Mouse (Mus musculus): ENCODE measurements at regions not wholly inside any gene's neighbourhood (a gene's known extent, or its start where the extent isn't known, plus 50 kb on each side); places are given as distances from the start of the nearest gene placed in this dataset.

- H3K36me3 ChIP-seq (ENCODE audit: control insufficient read depth, insufficient read depth, low read length) = no peaks in the 10 kb centered on the region
- H3K4me3 ChIP-seq (ENCODE audit: low read depth, low read length) = no peak overlapping the region
- no peak overlapping the region for H3K9ac ChIP-seq (ENCODE audit: low read depth, low read length)
- WGBS = 78% methylated on average over 10 of the region's 10 CpGs
- no peaks in the 10 kb centered on the region for H3K4me1 ChIP-seq (ENCODE audit: control insufficient read depth, insufficient read depth, low read length)
- ATAC-seq (ENCODE audit: low read depth) (no peak), DNase-seq (ENCODE audit: low spot score) (no peak)
- no peak overlapping the region for H3K27ac ChIP-seq (replicated peaks; ENCODE audit: low read depth, low read length)
- H3K9me3 ChIP-seq (ENCODE audit: control insufficient read depth, low read length) = peaks cover 7% of the 10 kb centered on the region; the same call in 1 of the 2 replicates
- H3K27me3 ChIP-seq (replicated peaks; ENCODE audit: control insufficient read depth, insufficient read depth, low read length) = no peaks in the 10 kb centered on the region
- H3K4me2 ChIP-seq (ENCODE audit: low read depth, low read length) = no peak overlapping the region
These were observed 132.3 kb upstream of the Hes1 start for GRCm38 (mm10) chr16:29931746-29932351.

GRCm38 (mm10) chr16:29934649-29935048, 129.5 kb upstream of the Hes1 start:
- Histone ChIP-seq H3K27me3 (replicated peaks; ENCODE audit: control insufficient read depth, insufficient read depth, low read length) (no peaks in the 10 kb centered on the region), H3K36me3 (ENCODE audit: control insufficient read depth, insufficient read depth, low read length) (no peaks in the 10 kb centered on the region), H3K9ac (ENCODE audit: low read depth, low read length) (no peak overlapping the region), H3K27ac (replicated peaks; ENCODE audit: low read depth, low read length) (no peak overlapping the region), H3K4me1 (ENCODE audit: control insufficient read depth, insufficient read depth, low read length) (no peaks in the 10 kb centered on the region), H3K4me3 (ENCODE audit: low read depth, low read length) (no peak overlapping the region), H3K4me2 (ENCODE audit: low read depth, low read length) (no peak overlapping the region), H3K9me3 (ENCODE audit: control insufficient read depth, low read length) (no peaks in the 10 kb centered on the region)
- ATAC-seq (ENCODE audit: low read depth) (no peak), DNase-seq (ENCODE audit: low spot score) (no peak)
- WGBS = 68% methylated on average over 1 of the region's 1 CpGs

- WGBS = 94% methylated on average over 9 of the region's 9 CpGs
These were observed 125.5 kb upstream of the Hes1 start for GRCm38 (mm10) chr16:29938700-29939099.

DNA sequence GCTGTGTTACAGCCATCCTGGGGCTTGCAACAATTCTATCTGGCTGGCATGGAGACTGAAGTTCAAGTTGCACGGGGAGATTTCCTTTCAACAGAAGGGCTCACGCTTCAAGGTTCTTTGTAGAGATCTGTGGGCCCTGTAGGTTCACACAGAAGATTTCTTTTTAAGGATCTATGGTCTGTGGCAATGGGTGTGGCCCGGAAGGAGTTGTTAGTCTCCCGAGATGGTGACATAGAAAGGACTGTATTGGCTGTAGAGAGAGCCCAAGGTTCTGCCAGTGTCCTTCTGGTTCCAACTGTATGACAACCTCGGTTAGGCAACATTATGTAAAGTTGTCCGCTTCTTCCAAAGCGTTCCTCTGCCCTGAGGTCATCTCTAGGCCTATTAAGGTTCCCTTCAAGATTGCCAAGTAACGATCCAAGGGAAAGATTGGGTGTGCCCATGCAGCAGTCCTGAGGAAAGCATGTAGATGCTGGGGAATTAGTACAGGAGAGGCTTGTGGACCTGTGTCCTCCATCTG, 124.8 kb upstream of the Hes1 start:
- no peak overlapping the region for H3K4me2 ChIP-seq (ENCODE audit: low read depth, low read length)
- no peak for ATAC-seq (ENCODE audit: low read depth)
- WGBS = 86% methylated on average over 8 of the region's 8 CpGs
- H3K9ac ChIP-seq (ENCODE audit: low read depth, low read length) = no peak overlapping the region
- no peak overlapping the region for H3K27ac ChIP-seq (replicated peaks; ENCODE audit: low read depth, low read length)
- H3K36me3 ChIP-seq (ENCODE audit: control insufficient read depth, insufficient read depth, low read length) = no peaks in the 10 kb centered on the region
- H3K4me3 ChIP-seq (ENCODE audit: low read depth, low read length) = no peak overlapping the region
- no peaks in the 10 kb centered on the region for H3K27me3 ChIP-seq (replicated peaks; ENCODE audit: control insufficient read depth, insufficient read depth, low read length)
- no peaks in the 10 kb centered on the region for H3K9me3 ChIP-seq (ENCODE audit: control insufficient read depth, low read length)
- no peak for DNase-seq (ENCODE audit: low spot score)
- H3K4me1 ChIP-seq (ENCODE audit: control insufficient read depth, insufficient read depth, low read length) = peaks cover 14% of the 10 kb centered on the region

More at GRCm38 (mm10) chr16:29938700-29939099, 125.5 kb upstream of the Hes1 start:
- no peaks in the 10 kb centered on the region for H3K9me3 ChIP-seq (ENCODE audit: control insufficient read depth, low read length)
- peaks cover 14% of the 10 kb centered on the region for H3K4me1 ChIP-seq (ENCODE audit: control insufficient read depth, insufficient read depth, low read length)
- DNase-seq (ENCODE audit: low spot score) (no peak), ATAC-seq (ENCODE audit: low read depth) (no peak)
- H3K4me3 ChIP-seq (ENCODE audit: low read depth, low read length) = no peak overlapping the region
- H3K27me3 ChIP-seq (replicated peaks; ENCODE audit: control insufficient read depth, insufficient read depth, low read length) = no peaks in the 10 kb centered on the region
- H3K36me3 ChIP-seq (ENCODE audit: control insufficient read depth, insufficient read depth, low read length) = no peaks in the 10 kb centered on the region
- no peak overlapping the region for H3K4me2 ChIP-seq (ENCODE audit: low read depth, low read length)
- H3K9ac ChIP-seq (ENCODE audit: low read depth, low read length) = no peak overlapping the region
- H3K27ac ChIP-seq (replicated peaks; ENCODE audit: low read depth, low read length) = no peak overlapping the region

GRCm38 (mm10) chr16:29939869-29940707, 124.1 kb upstream of the Hes1 start:
- Histone ChIP-seq H3K36me3 (ENCODE audit: control insufficient read depth, insufficient read depth, low read length) (no peaks in the 10 kb centered on the region), H3K4me3 (ENCODE audit: low read depth, low read length) (no peak overlapping the region), H3K9me3 (ENCODE audit: control insufficient read depth, low read length) (no peaks in the 10 kb centered on the region), H3K4me2 (ENCODE audit: low read depth, low read length) (no peak overlapping the region), H3K27ac (replicated peaks; ENCODE audit: low read depth, low read length) (no peak overlapping the region), H3K4me1 (ENCODE audit: control insufficient read depth, insufficient read depth, low read length) (peaks cover 21% of the 10 kb centered on the region), H3K9ac (ENCODE audit: low read depth, low read length) (no peak overlapping the region), H3K27me3 (replicated peaks; ENCODE audit: control insufficient read depth, insufficient read depth, low read length) (no peaks in the 10 kb centered on the region)
- ATAC-seq (ENCODE audit: low read depth) (peak; percentile 31; the same call in 1 of the 2 replicates), DNase-seq (ENCODE audit: low spot score) (peak; percentile 77)
- WGBS = 37% methylated on average over 12 of the region's 12 CpGs

DNA sequence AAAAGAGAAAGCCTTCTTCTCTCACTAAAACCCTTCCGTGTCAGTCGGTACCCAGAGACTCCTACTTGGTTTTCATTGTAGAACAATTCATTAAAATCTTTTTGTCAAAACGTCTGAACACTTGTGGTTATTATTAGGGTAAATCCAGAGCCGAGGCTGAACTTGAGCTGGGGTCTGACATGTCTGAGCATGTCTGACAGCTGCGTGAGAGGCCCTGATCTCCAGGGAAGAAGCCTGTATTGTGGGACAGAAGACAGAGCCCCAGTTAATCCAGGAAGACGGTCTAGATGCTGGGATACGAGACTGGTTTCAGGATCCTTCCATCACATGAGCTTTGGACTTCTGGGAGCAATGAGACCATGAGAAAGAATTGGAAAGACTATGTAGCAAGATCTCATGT, 122.1 kb upstream of the Hes1 start:
- 51% methylated on average over 7 of the region's 7 CpGs for WGBS
- DNase-seq (ENCODE audit: low spot score) (peak; percentile 75), ATAC-seq (ENCODE audit: low read depth) (no peak)
- no peak overlapping the region for H3K4me2 ChIP-seq (ENCODE audit: low read depth, low read length)
- H3K27me3 ChIP-seq (replicated peaks; ENCODE audit: control insufficient read depth, insufficient read depth, low read length) = no peaks in the 10 kb centered on the region
- H3K4me3 ChIP-seq (ENCODE audit: low read depth, low read length) = no peak overlapping the region
- H3K27ac ChIP-seq (replicated peaks; ENCODE audit: low read depth, low read length) = no peak overlapping the region
- H3K9me3 ChIP-seq (ENCODE audit: control insufficient read depth, low read length) = no peaks in the 10 kb centered on the region
- peaks cover 30% of the 10 kb centered on the region for H3K4me1 ChIP-seq (ENCODE audit: control insufficient read depth, insufficient read depth, low read length)
- H3K9ac ChIP-seq (ENCODE audit: low read depth, low read length) = no peak overlapping the region
- no peaks in the 10 kb centered on the region for H3K36me3 ChIP-seq (ENCODE audit: control insufficient read depth, insufficient read depth, low read length)

- Histone ChIP-seq H3K4me1 (ENCODE audit: control insufficient read depth, insufficient read depth, low read length) (peaks cover 30% of the 10 kb centered on the region), H3K27me3 (replicated peaks; ENCODE audit: control insufficient read depth, insufficient read depth, low read length) (no peaks in the 10 kb centered on the region), H3K9ac (ENCODE audit: low read depth, low read length) (no peak overlapping the region), H3K36me3 (ENCODE audit: control insufficient read depth, insufficient read depth, low read length) (no peaks in the 10 kb centered on the region), H3K9me3 (ENCODE audit: control insufficient read depth, low read length) (no peaks in the 10 kb centered on the region), H3K27ac (replicated peaks; ENCODE audit: low read depth, low read length) (no peak overlapping the region; the same call in 1 of the 2 replicates), H3K4me3 (ENCODE audit: low read depth, low read length) (no peak overlapping the region), H3K4me2 (ENCODE audit: low read depth, low read length) (no peak overlapping the region)
- peak; percentile 31 for DNase-seq (ENCODE audit: low spot score)
- ATAC-seq (ENCODE audit: low read depth) = no peak
- WGBS = 78% methylated on average over 10 of the region's 10 CpGs
These were observed 120.0 kb upstream of the Hes1 start for GRCm38 (mm10) chr16:29943963-29944860.

GRCm38 (mm10) chr16:29944966-29945365, 119.2 kb upstream of the Hes1 start:
- DNase-seq (ENCODE audit: low spot score) (no peak), ATAC-seq (ENCODE audit: low read depth) (no peak)
- H3K4me1 ChIP-seq (ENCODE audit: control insufficient read depth, insufficient read depth, low read length) = peaks cover 28% of the 10 kb centered on the region
- no peaks in the 10 kb centered on the region for H3K9me3 ChIP-seq (ENCODE audit: control insufficient read depth, low read length)
- no peak overlapping the region for H3K9ac ChIP-seq (ENCODE audit: low read depth, low read length)
- H3K4me3 ChIP-seq (ENCODE audit: low read depth, low read length) = no peak overlapping the region
- no peaks in the 10 kb centered on the region for H3K36me3 ChIP-seq (ENCODE audit: control insufficient read depth, insufficient read depth, low read length)
- WGBS = 67% methylated on average over 5 of the region's 5 CpGs
- H3K27me3 ChIP-seq (replicated peaks; ENCODE audit: control insufficient read depth, insufficient read depth, low read length) = no peaks in the 10 kb centered on the region
- no peak overlapping the region for H3K4me2 ChIP-seq (ENCODE audit: low read depth, low read length)
- no peak overlapping the region; the same call in none of the 2 replicates for H3K27ac ChIP-seq (replicated peaks; ENCODE audit: low read depth, low read length)

All from embryonic facial prominence, embryonic 14.5 days (tissue).